Mouse (Mus musculus): ENCODE results near the gene Ppp4r1. TPM values are rescaled to one million over a fixed set of nuclear protein-coding genes. Genes with fewer than 3 reads are reported as not detected.

The Ppp4r1 gene
- polyA plus RNA-seq, 1 experiment from 2014 or later = 47.8 TPM

GRCm38 (mm10) chr17:65872051-65872450, 89.7 kb downstream of the Ppp4r1 start:
- no peaks in the 10 kb centered on the region for H3K9me3 ChIP-seq (ENCODE audit: control insufficient read depth, low read length)
- H3K4me3 ChIP-seq (replicated peaks; ENCODE audit: low read length) = no peak overlapping the region
- no peak overlapping the region for H3K27ac ChIP-seq (ENCODE audit: low read length)
- ATAC-seq = no peak
- no peaks in the 10 kb centered on the region for H3K27me3 ChIP-seq (replicated peaks; ENCODE audit: control insufficient read depth, insufficient read depth, low read length)
- H3K9ac ChIP-seq (replicated peaks; ENCODE audit: low read depth, low read length) = no peak overlapping the region
- H3K4me2 ChIP-seq (ENCODE audit: low read length) = no peak overlapping the region
- no peaks in the 10 kb centered on the region for H3K36me3 ChIP-seq (ENCODE audit: control insufficient read depth, insufficient read depth)
- WGBS = 64% methylated on average over 6 of the region's 6 CpGs
- peaks cover 5% of the 10 kb centered on the region; the same call in 1 of the 2 replicates for H3K4me1 ChIP-seq (replicated peaks; ENCODE audit: control insufficient read depth, insufficient read depth, low read length)

DNA sequence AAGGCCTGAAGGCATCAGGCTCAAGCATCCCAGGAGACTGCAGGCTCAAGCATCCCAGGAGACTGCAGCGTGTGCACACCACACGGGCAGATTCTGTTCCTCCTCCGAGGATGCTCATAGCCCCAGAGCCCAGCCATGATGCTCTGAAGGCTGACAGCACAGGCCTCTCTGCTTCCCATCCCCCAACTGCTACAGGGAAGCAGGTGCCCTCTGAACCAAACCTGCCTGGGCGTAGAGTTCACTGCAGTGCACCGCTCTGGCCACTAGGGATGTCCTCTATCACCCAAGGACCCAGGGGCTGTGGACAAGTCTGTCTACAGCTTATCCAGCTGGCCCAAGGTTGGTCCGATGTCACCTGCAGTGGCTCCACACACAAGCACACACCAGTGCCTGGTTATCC, 90.3 kb downstream of the Ppp4r1 start:
- no peaks in the 10 kb centered on the region for H3K36me3 ChIP-seq (ENCODE audit: control insufficient read depth, insufficient read depth)
- no peak overlapping the region for H3K9ac ChIP-seq (replicated peaks; ENCODE audit: low read depth, low read length)
- no peaks in the 10 kb centered on the region for H3K27me3 ChIP-seq (replicated peaks; ENCODE audit: control insufficient read depth, insufficient read depth, low read length)
- peaks cover 5% of the 10 kb centered on the region; the same call in 1 of the 2 replicates for H3K4me1 ChIP-seq (replicated peaks; ENCODE audit: control insufficient read depth, insufficient read depth, low read length)
- H3K9me3 ChIP-seq (ENCODE audit: control insufficient read depth, low read length) = no peaks in the 10 kb centered on the region
- 40% methylated on average over 6 of the region's 6 CpGs for WGBS
- no peak overlapping the region for H3K4me2 ChIP-seq (ENCODE audit: low read length)
- no peak overlapping the region for H3K27ac ChIP-seq (ENCODE audit: low read length)
- ATAC-seq = no peak
- H3K4me3 ChIP-seq (replicated peaks; ENCODE audit: low read length) = no peak overlapping the region

GRCm38 (mm10) chr17:65873156-65873555, 90.8 kb downstream of the Ppp4r1 start:
- Histone ChIP-seq H3K27ac (ENCODE audit: low read length) (no peak overlapping the region), H3K9ac (replicated peaks; ENCODE audit: low read depth, low read length) (no peak overlapping the region), H3K4me3 (replicated peaks; ENCODE audit: low read length) (no peak overlapping the region), H3K9me3 (ENCODE audit: control insufficient read depth, low read length) (no peaks in the 10 kb centered on the region), H3K36me3 (ENCODE audit: control insufficient read depth, insufficient read depth) (no peaks in the 10 kb centered on the region), H3K4me2 (ENCODE audit: low read length) (no peak overlapping the region), H3K4me1 (replicated peaks; ENCODE audit: control insufficient read depth, insufficient read depth, low read length) (peaks cover 5% of the 10 kb centered on the region; the same call in 1 of the 2 replicates), H3K27me3 (replicated peaks; ENCODE audit: control insufficient read depth, insufficient read depth, low read length) (no peaks in the 10 kb centered on the region)
- no peak for ATAC-seq
- WGBS = 80% methylated on average over 4 of the region's 4 CpGs

GRCm38 (mm10) chr17:65873834-65874233, 91.5 kb downstream of the Ppp4r1 start:
- Histone ChIP-seq H3K4me3 (replicated peaks; ENCODE audit: low read length) (no peak overlapping the region), H3K4me1 (replicated peaks; ENCODE audit: control insufficient read depth, insufficient read depth, low read length) (peaks cover 5% of the 10 kb centered on the region; the same call in 1 of the 2 replicates), H3K27me3 (replicated peaks; ENCODE audit: control insufficient read depth, insufficient read depth, low read length) (no peaks in the 10 kb centered on the region), H3K9me3 (ENCODE audit: control insufficient read depth, low read length) (no peaks in the 10 kb centered on the region), H3K9ac (replicated peaks; ENCODE audit: low read depth, low read length) (no peak overlapping the region), H3K27ac (ENCODE audit: low read length) (no peak overlapping the region), H3K36me3 (ENCODE audit: control insufficient read depth, insufficient read depth) (no peaks in the 10 kb centered on the region), H3K4me2 (ENCODE audit: low read length) (no peak overlapping the region)
- WGBS = 92% methylated on average over 11 of the region's 11 CpGs
- no peak for ATAC-seq

GRCm38 (mm10) chr17:65877026-65877425, 94.7 kb downstream of the Ppp4r1 start:
- peaks cover 4% of the 10 kb centered on the region; the same call in 1 of the 2 replicates for H3K4me1 ChIP-seq (replicated peaks; ENCODE audit: control insufficient read depth, insufficient read depth, low read length)
- no peaks in the 10 kb centered on the region for H3K9me3 ChIP-seq (ENCODE audit: control insufficient read depth, low read length)
- H3K4me3 ChIP-seq (replicated peaks; ENCODE audit: low read length) = no peak overlapping the region
- no peak overlapping the region for H3K4me2 ChIP-seq (ENCODE audit: low read length)
- no peak overlapping the region for H3K9ac ChIP-seq (replicated peaks; ENCODE audit: low read depth, low read length)
- H3K27ac ChIP-seq (ENCODE audit: low read length) = no peak overlapping the region
- no peak for ATAC-seq
- 90% methylated on average over 6 of the region's 6 CpGs for WGBS
- no peaks in the 10 kb centered on the region for H3K27me3 ChIP-seq (replicated peaks; ENCODE audit: control insufficient read depth, insufficient read depth, low read length)
- H3K36me3 ChIP-seq (ENCODE audit: control insufficient read depth, insufficient read depth) = no peaks in the 10 kb centered on the region

DNA sequence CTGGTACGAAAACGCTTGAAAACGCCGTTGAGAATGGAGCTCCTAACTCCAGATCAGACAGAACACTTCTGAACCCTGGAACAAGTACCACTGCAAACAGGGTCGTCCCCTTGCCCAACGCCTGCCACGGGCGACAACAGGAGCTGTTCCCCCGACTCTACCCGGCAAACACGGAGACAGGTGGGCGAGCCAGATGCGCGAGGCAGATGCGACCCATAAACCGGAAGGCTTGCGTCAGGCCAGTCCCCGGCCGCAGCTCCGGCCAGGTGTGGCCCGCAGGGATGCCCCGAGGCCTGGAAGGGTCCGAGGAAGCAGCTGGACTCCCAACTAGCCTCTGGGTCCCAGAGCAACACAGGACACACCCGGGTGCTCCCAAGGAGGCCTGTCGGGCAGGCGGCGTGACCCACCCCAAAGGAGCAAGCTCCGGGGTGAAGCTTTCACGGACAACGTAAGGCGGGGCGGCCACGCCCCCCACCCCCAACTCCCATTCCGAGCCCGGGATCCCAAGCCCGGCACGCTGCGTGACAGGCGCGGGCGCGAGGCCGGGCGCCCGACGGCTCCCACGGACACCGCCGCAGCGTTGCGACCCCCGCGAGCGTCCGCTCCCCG, 101.8 kb downstream of the Ppp4r1 start:
- under 1% methylated on average over 55 of the region's 56 CpGs for WGBS
- ATAC-seq = peak; percentile 24
- Histone ChIP-seq H3K36me3 (ENCODE audit: control insufficient read depth, insufficient read depth) (no peaks in the 10 kb centered on the region), H3K27me3 (replicated peaks; ENCODE audit: control insufficient read depth, insufficient read depth, low read length) (no peaks in the 10 kb centered on the region), H3K9me3 (ENCODE audit: control insufficient read depth, low read length) (no peaks in the 10 kb centered on the region), H3K4me2 (ENCODE audit: low read length) (peak overlapping the region; percentile 66), H3K4me3 (replicated peaks; ENCODE audit: low read length) (peak overlapping the region; percentile 97), H3K4me1 (replicated peaks; ENCODE audit: control insufficient read depth, insufficient read depth, low read length) (peaks cover 23% of the 10 kb centered on the region), H3K9ac (replicated peaks; ENCODE audit: low read depth, low read length) (peak overlapping the region; percentile 84), H3K27ac (ENCODE audit: low read length) (peak overlapping the region; percentile 82)

DNA sequence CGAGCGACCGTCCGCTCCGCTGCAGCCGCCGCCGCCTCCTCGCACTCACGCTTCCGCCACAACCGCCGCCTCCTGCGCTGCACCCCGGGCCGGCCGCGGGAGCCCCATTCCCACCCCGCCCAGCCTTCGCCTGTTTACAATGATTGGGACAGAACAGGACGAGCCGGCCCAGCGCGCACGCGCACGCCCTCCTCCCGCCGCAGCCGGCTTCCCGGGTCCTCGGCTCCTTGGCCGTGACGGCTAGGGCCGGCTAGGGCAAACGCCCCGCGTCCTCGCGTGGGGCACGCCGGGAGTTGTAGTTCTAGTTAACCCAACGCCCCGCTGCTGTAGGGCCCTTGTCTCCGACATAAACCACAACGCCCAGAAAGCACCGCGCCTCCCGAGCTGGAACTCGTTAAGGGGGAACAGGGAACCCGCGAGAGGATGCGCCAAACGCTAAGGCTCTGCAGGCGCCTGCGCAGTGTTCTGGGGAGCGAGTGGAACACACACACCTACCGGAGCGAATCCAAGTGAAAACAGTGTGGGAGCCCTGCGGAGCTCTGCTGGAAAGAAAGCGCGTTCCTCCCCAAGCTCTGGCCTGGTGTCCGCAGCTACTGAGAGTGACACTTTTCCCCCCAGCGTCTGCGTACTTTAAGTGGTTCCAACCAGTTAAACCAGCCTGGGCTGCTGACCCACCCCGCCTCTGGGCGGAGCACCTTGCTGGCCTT, 102.5 kb downstream of the Ppp4r1 start:
- WGBS = under 1% methylated on average over 67 of the region's 67 CpGs

DNA sequence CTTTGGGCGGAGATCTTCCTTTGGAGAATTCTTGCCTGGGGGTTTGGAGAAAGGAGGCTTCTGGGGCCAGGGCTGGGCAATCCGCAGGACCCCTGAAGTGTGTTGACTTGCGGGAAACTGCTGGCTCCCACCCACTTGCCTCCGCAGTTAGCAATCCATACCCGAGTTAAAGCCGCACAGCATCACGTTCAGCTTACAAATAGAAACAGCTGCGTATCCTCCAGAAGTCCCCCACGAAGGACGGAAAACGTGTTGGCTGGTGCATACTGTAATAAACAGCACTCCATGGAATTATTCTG, 103.0 kb downstream of the Ppp4r1 start:
- H3K27ac ChIP-seq (ENCODE audit: low read length) = peak overlapping the region; percentile 95
- WGBS = under 1% methylated on average over 11 of the region's 11 CpGs
- H3K4me2 ChIP-seq (ENCODE audit: low read length) = peak overlapping the region; percentile 93
- no peaks in the 10 kb centered on the region for H3K9me3 ChIP-seq (ENCODE audit: control insufficient read depth, low read length)
- H3K36me3 ChIP-seq (ENCODE audit: control insufficient read depth, insufficient read depth) = no peaks in the 10 kb centered on the region
- H3K4me3 ChIP-seq (replicated peaks; ENCODE audit: low read length) = peak overlapping the region; percentile 97
- no peak for ATAC-seq
- H3K4me1 ChIP-seq (replicated peaks; ENCODE audit: control insufficient read depth, insufficient read depth, low read length) = peaks cover 23% of the 10 kb centered on the region
- H3K9ac ChIP-seq (replicated peaks; ENCODE audit: low read depth, low read length) = peak overlapping the region; percentile 79
- H3K27me3 ChIP-seq (replicated peaks; ENCODE audit: control insufficient read depth, insufficient read depth, low read length) = no peaks in the 10 kb centered on the region

More for the DNA sequence above, 102.5 kb downstream of the Ppp4r1 start:
- ATAC-seq = peak; percentile 99
- Histone ChIP-seq H3K36me3 (ENCODE audit: control insufficient read depth, insufficient read depth) (no peaks in the 10 kb centered on the region), H3K9me3 (ENCODE audit: control insufficient read depth, low read length) (no peaks in the 10 kb centered on the region), H3K4me3 (replicated peaks; ENCODE audit: low read length) (peak overlapping the region; percentile 97), H3K27ac (ENCODE audit: low read length) (peak overlapping the region; percentile 95), H3K4me2 (ENCODE audit: low read length) (peak overlapping the region; percentile 93), H3K9ac (replicated peaks; ENCODE audit: low read depth, low read length) (peak overlapping the region; percentile 84), H3K4me1 (replicated peaks; ENCODE audit: control insufficient read depth, insufficient read depth, low read length) (peaks cover 23% of the 10 kb centered on the region), H3K27me3 (replicated peaks; ENCODE audit: control insufficient read depth, insufficient read depth, low read length) (no peaks in the 10 kb centered on the region)

- H3K27me3 ChIP-seq (replicated peaks; ENCODE audit: control insufficient read depth, insufficient read depth, low read length) = no peaks in the 10 kb centered on the region
- H3K9ac ChIP-seq (replicated peaks; ENCODE audit: low read depth, low read length) = peak within 1 kb of the TSS; percentile 84
- 8% methylated on average over 14 of the region's 14 CpGs for WGBS
- H3K4me2 ChIP-seq (ENCODE audit: low read length) = peak within 1 kb of the TSS; percentile 93
- ATAC-seq = no peak
- peak within 1 kb of the TSS; percentile 95 for H3K27ac ChIP-seq (ENCODE audit: low read length)
- H3K9me3 ChIP-seq (ENCODE audit: control insufficient read depth, low read length) = no peaks in the 10 kb centered on the region
- H3K4me1 ChIP-seq (replicated peaks; ENCODE audit: control insufficient read depth, insufficient read depth, low read length) = peaks cover 23% of the 10 kb centered on the region
- H3K4me3 ChIP-seq (replicated peaks; ENCODE audit: low read length) = peak within 1 kb of the TSS; percentile 97
- H3K36me3 ChIP-seq (ENCODE audit: control insufficient read depth, insufficient read depth) = no peaks in the 10 kb centered on the region
Observed at GRCm38 (mm10) chr17:65885697-65886529, 103.5 kb downstream of the Ppp4r1 start, which contains the start of gene Ralbp1. Gene Ralbp1, minus strand, starts transcription at chr17:65885798.
